Mouse (Mus musculus) layer of hippocampus, postnatal 10 days (tissue): ENCODE measurements at regions not wholly inside any gene's neighbourhood (a gene's known extent, or its start where the extent isn't known, plus 50 kb on each side); places are given as distances from the start of the nearest gene placed in this dataset.

Experiments used
- DNase-seq, 2 experiments: peaks; one replicate each; pipeline ENCODE4 v3.0.0; 2021; ENCODE audit warnings: low spot score in 2 of 2

GRCm38 (mm10) chr2:117811506-117811905, 300.2 kb upstream of the Thbs1 start:
- DNase-seq, result no peak

GRCm38 (mm10) chr2:117811931-117812330, 299.7 kb upstream of the Thbs1 start:
- DNase-seq, result no peak

GRCm38 (mm10) chr2:117819701-117820225, 291.9 kb upstream of the Thbs1 start:
- DNase-seq, result no peak

- DNase-seq, result no peak
Observed at GRCm38 (mm10) chr2:117820708-117821107, 291.0 kb upstream of the Thbs1 start.

DNA sequence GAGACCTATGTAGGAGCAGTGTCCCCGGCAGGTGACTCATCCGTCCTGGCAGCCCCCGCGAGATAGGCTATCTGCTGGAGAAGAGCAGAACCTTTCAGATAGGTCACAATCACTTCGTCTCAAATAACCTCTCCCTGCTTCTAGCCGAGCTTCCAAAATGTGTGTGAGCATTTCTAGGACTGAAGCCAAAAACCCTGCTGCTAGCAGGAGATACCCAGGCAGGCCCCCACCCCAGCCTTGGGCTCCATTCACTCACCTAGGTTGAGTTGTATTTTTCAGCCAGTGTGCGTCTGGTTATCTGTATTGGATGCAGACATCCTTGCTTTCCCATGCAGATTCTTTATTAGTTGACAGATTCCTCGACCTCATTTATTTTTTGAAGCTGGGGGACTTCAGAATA, 286.6 kb upstream of the Thbs1 start:
- DNase-seq, result no peak

DNA sequence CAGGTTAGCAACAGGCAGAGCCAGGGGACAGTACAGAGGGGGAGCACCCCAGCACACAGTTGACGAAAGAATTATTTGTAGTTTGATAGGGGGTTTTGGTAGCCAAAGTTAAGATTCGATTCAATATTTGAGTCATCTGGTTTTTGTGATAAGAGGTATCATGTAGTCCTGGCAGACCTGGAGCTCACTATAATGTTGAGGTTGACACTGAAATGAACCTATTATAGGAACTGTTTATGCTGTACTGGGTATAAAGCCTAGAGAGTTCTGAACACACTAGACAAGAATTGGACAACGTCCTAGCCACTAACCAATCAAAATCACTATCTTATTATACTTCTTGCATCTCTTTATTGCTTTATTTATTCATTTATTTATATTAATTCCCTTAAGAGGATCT, 284.4 kb upstream of the Thbs1 start:
- no peak for DNase-seq

DNA sequence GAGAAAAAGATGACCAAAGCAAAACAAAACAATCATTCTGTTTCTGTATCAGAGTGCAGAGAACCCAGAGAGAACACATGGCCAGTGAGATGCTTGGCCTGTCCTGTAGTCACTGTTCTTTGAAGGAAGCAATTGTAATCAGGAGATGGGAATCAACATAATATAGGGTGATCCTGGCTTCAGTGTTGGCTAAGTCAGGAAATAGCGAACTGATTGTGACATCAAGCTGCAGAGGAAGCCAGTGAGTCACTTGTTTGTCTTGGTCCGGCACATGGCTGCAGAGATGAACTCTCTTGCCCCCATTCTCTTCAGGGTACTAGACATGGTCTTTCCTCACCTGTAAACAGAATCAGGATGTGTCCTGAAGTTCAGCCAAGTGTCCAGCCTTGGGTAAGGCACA, 273.3 kb upstream of the Thbs1 start:
- DNase-seq, result no peak

DNA sequence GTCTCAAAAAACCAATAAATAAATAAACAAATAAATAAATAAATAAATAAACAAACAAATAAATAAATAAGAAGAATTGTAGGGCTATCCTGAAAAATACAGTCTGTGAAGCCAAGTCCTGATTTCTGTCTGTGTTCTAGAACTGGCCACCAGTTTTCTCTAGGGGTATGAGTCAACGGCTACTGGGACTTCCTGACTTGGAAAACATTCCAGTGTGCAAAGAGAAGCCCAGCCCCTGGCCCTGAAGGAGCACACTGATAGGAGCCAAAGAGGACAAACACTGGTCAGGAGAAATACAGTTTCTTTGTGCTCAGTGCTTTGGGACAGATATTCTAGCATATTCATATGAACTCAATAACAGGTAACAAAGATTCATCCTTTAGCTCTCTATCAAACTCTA, 271.3 kb upstream of the Thbs1 start:
- DNase-seq, result no peak

GRCm38 (mm10) chr2:117842309-117842986, 269.2 kb upstream of the Thbs1 start:
- no peak for DNase-seq

GRCm38 (mm10) chr2:117852442-117852841, 259.2 kb upstream of the Thbs1 start:
- DNase-seq, result no peak

DNA sequence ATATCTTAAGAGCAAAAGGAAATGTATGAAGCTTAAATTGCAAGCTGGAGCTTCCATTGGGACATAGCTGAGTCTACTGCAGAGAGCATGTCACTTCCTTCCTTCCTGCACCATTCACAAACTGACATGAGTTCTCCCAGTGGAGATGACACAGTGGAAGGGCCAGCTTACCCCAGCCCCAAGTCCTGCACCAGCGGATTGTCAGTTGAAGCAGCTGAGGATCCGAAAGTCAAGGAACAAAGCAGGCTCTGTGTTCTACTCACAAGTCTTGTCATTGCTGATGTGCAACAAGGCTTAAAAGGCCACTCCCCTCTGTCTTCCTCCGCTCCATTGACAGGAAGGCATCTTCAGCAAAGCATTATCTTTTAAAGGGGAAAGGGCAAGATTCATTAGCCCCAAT, 249.4 kb upstream of the Thbs1 start:
- no peak for DNase-seq

GRCm38 (mm10) chr2:117865119-117865518, 246.6 kb upstream of the Thbs1 start:
- DNase-seq, result no peak

GRCm38 (mm10) chr2:117866946-117867345, 244.7 kb upstream of the Thbs1 start:
- no peak for DNase-seq

GRCm38 (mm10) chr2:117867409-117867808, 244.3 kb upstream of the Thbs1 start:
- DNase-seq, result no peak

- DNase-seq, result no peak
Observed at GRCm38 (mm10) chr2:117868857-117869256, 242.8 kb upstream of the Thbs1 start.

DNA sequence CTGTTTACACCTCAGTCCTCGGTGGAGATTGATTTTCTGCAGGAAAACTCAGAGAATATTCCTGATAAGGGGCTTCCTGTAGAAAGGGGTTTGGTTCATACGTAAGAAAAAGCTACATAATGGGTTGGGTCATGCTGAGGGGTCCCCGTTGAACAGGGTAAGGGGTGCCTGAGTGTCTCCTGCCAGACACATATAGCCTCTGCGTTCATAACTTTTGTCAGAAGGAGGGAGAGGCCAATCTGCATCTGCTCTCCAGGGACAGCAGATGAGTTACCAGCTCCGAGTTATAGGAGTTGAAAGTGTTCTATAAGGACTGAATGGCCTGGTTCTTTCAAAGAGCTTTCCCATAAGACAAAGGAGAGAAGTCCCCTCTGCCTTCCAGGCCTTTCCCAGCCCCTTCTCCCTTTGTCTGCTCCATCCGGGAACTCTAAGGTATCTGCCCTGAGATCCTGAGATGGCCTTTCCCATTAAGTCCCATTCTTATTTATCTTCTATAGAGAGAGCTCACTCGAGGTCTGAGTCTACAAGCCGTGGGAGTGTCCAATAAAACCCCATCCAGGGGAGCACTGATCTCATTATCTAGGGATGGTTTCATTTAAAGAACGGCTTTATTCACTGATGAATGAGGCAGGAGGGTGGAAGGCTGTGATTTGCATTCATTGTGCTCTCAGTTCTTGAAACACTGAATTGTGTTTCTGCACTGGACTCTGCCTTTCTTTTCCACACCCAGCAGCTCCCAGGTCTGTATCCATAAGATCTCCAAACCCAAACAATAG, 240.0 kb upstream of the Thbs1 start:
- no peak for DNase-seq

GRCm38 (mm10) chr2:117877816-117878215, 233.9 kb upstream of the Thbs1 start:
- DNase-seq, result no peak

GRCm38 (mm10) chr2:117882136-117882535, 229.5 kb upstream of the Thbs1 start:
- DNase-seq, result no peak

DNA sequence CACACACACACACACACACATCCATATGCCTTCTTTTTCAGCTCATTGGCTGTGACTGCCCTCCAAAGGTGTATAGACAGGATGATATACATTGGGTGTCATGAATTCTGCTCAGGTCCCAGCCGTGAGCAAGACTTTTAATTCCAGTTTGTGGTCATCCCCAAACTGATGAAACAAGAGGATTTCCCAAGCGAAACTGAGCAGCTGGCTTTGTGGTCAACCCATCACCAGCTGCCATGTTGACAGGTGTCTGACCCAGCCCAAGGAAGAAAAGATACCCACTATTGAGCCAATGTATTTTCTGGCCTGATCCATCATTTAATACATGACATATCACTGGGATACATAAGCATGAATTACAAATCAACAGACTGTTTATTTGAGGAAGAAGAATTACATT, 228.8 kb upstream of the Thbs1 start:
- DNase-seq, result no peak

- no peak for DNase-seq
Observed at GRCm38 (mm10) chr2:117886516-117886915, 225.2 kb upstream of the Thbs1 start.

DNA sequence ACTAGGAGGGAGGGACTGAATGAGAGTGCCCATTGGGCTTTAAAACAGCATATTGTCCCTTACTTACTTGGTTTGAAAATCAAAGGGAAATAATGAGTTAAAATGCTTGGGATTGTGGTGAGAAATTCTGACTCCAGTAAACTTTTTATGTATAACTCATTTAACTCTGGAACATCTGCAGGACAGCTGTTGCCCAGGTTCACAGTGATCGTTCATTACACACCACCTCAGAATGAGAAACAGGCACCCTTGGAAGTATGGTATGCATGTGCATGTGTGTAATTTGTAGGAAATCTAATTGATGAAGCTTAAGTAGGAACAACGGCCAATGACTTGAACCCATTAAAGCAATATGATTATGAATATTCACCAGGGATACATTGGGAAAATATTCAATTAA, 210.4 kb upstream of the Thbs1 start:
- DNase-seq, result no peak

GRCm38 (mm10) chr2:117902837-117903236, 208.8 kb upstream of the Thbs1 start:
- DNase-seq, result no peak

DNA sequence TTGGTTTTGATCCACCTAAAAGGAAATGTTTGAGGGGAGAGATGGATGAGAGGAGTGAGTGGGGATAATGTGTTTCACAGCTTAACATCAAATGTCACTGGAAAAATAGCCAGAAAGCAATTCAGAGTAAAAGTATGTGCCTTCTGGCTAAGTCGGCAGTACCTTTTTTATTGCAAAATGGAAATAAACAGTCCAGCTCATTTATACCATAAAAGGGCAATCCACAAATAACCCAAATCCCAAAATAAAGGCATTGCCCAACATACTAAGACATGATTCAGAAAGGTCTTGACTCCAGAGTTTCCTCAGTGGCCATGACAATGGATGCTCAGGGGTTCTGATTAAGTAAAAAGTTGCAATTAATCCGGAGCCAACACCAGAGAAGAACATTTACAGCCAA, 208.0 kb upstream of the Thbs1 start:
- no peak for DNase-seq
